Mouse (Mus musculus) neutrophil, adult 5-6 weeks (primary cell): ENCODE data around the gene 6430548M08Rik. TPM values are rescaled to one million over a fixed set of nuclear protein-coding genes. Genes with fewer than 3 reads are reported as not detected.

Source experiments
- ATAC-seq: fragments of 151-379, 151-347 bp; 2 replicates; pipeline ENCODE4 v1.8.0; 2017; ENCODE audit warnings: mild to moderate bottlenecking, moderate TSS enrichment; ENCODE audit not compliant: insufficient number of reproducible peaks, poor library complexity, low FRiP score, severe bottlenecking; ENCODE audit errors: extremely low read depth
- total RNA-seq: library from RNA; stranded (forward); fragments of 200-1000 nt; gene quantifications from 2 replicates; pipeline ENCODE4 v1.2.3, GENCODE M21; 2017

Gene 6430548M08Rik
- 97.9 and 122 TPM in 2 replicates for total RNA-seq

- peak; percentile 85 for ATAC-seq
These were observed at the start of gene 6430548M08Rik for GRCm38 (mm10) chr8:120113758-120114255. Gene 6430548M08Rik, plus strand, starts transcription at chr8:120114152.

GRCm38 (mm10) chr8:120065611-120066010, 48.3 kb upstream of the 6430548M08Rik start:
- no peak for ATAC-seq

GRCm38 (mm10) chr8:120066226-120066625, 47.7 kb upstream of the 6430548M08Rik start:
- ATAC-seq: no peak

GRCm38 (mm10) chr8:120067936-120068668, 45.9 kb upstream of the 6430548M08Rik start:
- ATAC-seq: no peak

GRCm38 (mm10) chr8:120071684-120072083, 42.3 kb upstream of the 6430548M08Rik start:
- ATAC-seq: peak; percentile 67

- no peak for ATAC-seq
These were observed 41.7 kb upstream of the 6430548M08Rik start for GRCm38 (mm10) chr8:120072259-120072658.

GRCm38 (mm10) chr8:120072827-120073226, 41.1 kb upstream of the 6430548M08Rik start:
- ATAC-seq: no peak

GRCm38 (mm10) chr8:120074516-120074915, 39.4 kb upstream of the 6430548M08Rik start:
- no peak for ATAC-seq

- no peak for ATAC-seq
These were observed 38.6 kb upstream of the 6430548M08Rik start for GRCm38 (mm10) chr8:120075347-120075746.

GRCm38 (mm10) chr8:120078080-120078479, 35.9 kb upstream of the 6430548M08Rik start:
- peak; percentile 60 for ATAC-seq

GRCm38 (mm10) chr8:120079361-120079760, 34.6 kb upstream of the 6430548M08Rik start:
- no peak for ATAC-seq

- no peak for ATAC-seq
These were observed 30.7 kb upstream of the 6430548M08Rik start for GRCm38 (mm10) chr8:120083261-120083660.

- no peak for ATAC-seq
These were observed 29.2 kb upstream of the 6430548M08Rik start for GRCm38 (mm10) chr8:120084783-120085182.

- no peak for ATAC-seq
These were observed 24.4 kb upstream of the 6430548M08Rik start for GRCm38 (mm10) chr8:120089511-120089910.

- ATAC-seq: no peak
These were observed 22.9 kb upstream of the 6430548M08Rik start for GRCm38 (mm10) chr8:120091032-120091431.

GRCm38 (mm10) chr8:120093103-120093502, 20.8 kb upstream of the 6430548M08Rik start:
- no peak for ATAC-seq

GRCm38 (mm10) chr8:120094801-120095200, 19.2 kb upstream of the 6430548M08Rik start:
- no peak for ATAC-seq

GRCm38 (mm10) chr8:120096486-120096885, 17.5 kb upstream of the 6430548M08Rik start:
- no peak for ATAC-seq

- ATAC-seq: no peak
These were observed 13.4 kb upstream of the 6430548M08Rik start for GRCm38 (mm10) chr8:120100388-120101067.
